Comparison of ENCODE assay signal across 26 mouse cellular contexts in genomic region chr3:115974995-115975394, GRCm38 (mm10). TPM values are rescaled to one million over a fixed set of nuclear protein-coding genes. Genes with fewer than 3 reads are reported as not detected.
DNase-seq lines count a peak whose midpoint lies in the region; ATAC-seq and TF ChIP-seq lines count a peak whose summit lies in the region.
"Had no signal": no experiment of that assay in that cellular context is flagged by ENCODE, and none has a peak within 500 bp of the region (broad histone marks: within the 10 kb centered on the region; RNA-seq: fewer than 3 reads in every experiment).

No protein-coding gene starts in this region.

- ATAC-seq in CD4-positive, CD25-positive, alpha-beta regulatory T cell, adult 4 months: no peak
- ATAC-seq in heart, embryonic 15.5 days (replicated peaks; ENCODE audit: insufficient number of reproducible peaks, insufficient read depth, low FRiP score, low read depth): peak; percentile 80
- ATAC-seq in hindbrain, postnatal 0 days: peak; percentile 15; the same call in 1 of the 2 replicates
- ATAC-seq in hindbrain, embryonic 11.5 days (ENCODE audit: low FRiP score): no peak
- ATAC-seq: forebrain, embryonic 15.5 days; midbrain, embryonic 13.5 days; Patski had no signal

- no peaks in the 10 kb centered on the region for H3K9me3 ChIP-seq in heart, embryonic 15.5 days (replicated peaks)
- H3K9me3 ChIP-seq in hindbrain, postnatal 0 days (ENCODE audit: low read length): no peaks in the 10 kb centered on the region
- H3K9me3 ChIP-seq in hindbrain, embryonic 11.5 days (ENCODE audit: control insufficient read depth, low read length): no peaks in the 10 kb centered on the region
- H3K9me3 ChIP-seq: embryonic facial prominence, embryonic 10.5 days; forebrain, embryonic 15.5 days; G1E; heart, embryonic 13.5 days; limb, embryonic 15.5 days; megakaryocyte, embryonic 14.5 days; midbrain, embryonic 13.5 days had no signal

- WGBS in heart, embryonic 15.5 days: 64% methylated on average over 10 of the region's 10 CpGs
- 91% methylated on average over 10 of the region's 10 CpGs for WGBS in hindbrain, postnatal 0 days
- 94% methylated on average over 10 of the region's 10 CpGs for WGBS in hindbrain, embryonic 11.5 days

- no peak overlapping the region for H3K9ac ChIP-seq in heart, embryonic 15.5 days
- no peak overlapping the region for H3K9ac ChIP-seq in hindbrain, postnatal 0 days (replicated peaks; ENCODE audit: low read length)
- no peak overlapping the region for H3K9ac ChIP-seq in hindbrain, embryonic 11.5 days (ENCODE audit: low read depth, low read length)
- H3K9ac ChIP-seq: forebrain, embryonic 15.5 days; heart, embryonic 13.5 days; limb, embryonic 15.5 days; liver, embryonic 14.5 days; lung, embryonic 14.5 days; midbrain, embryonic 13.5 days had no signal

- H3K4me2 ChIP-seq in heart, embryonic 15.5 days: no peak overlapping the region
- H3K4me2 ChIP-seq in hindbrain, postnatal 0 days (ENCODE audit: low read depth, low read length): no peak overlapping the region
- H3K4me2 ChIP-seq in hindbrain, embryonic 11.5 days (replicated peaks; ENCODE audit: low read depth, low read length): no peak overlapping the region
- H3K4me2 ChIP-seq: forebrain, embryonic 15.5 days; heart, embryonic 13.5 days; limb, embryonic 15.5 days; lung, embryonic 14.5 days; midbrain, embryonic 13.5 days had no signal

- intact Hi-C loops in heart, postnatal 14 days (cut with DNase I): loop anchor here (5.0 to 10.0 kb wide), 3 partner anchors 88 to 378 kb away; partner anchors contain the start of gene Dph5

- no peaks in the 10 kb centered on the region for H3K27me3 ChIP-seq in heart, embryonic 15.5 days
- no peaks in the 10 kb centered on the region for H3K27me3 ChIP-seq in hindbrain, postnatal 0 days (ENCODE audit: insufficient read depth, low read length)
- no peaks in the 10 kb centered on the region for H3K27me3 ChIP-seq in hindbrain, embryonic 11.5 days (ENCODE audit: control insufficient read depth, insufficient read depth, low read length)
- H3K27me3 ChIP-seq: CH12.LX; forebrain, embryonic 15.5 days; heart, embryonic 13.5 days; limb, embryonic 15.5 days; megakaryocyte, embryonic 14.5 days; midbrain, embryonic 13.5 days; Patski had no signal

- H3K27ac ChIP-seq in heart, embryonic 15.5 days: no peak overlapping the region
- H3K27ac ChIP-seq in hindbrain, postnatal 0 days: no peak overlapping the region
- no peak overlapping the region for H3K27ac ChIP-seq in hindbrain, embryonic 11.5 days (ENCODE audit: low read depth, low read length)
- H3K27ac ChIP-seq: embryonic facial prominence, embryonic 10.5 days; forebrain, embryonic 15.5 days; heart, embryonic 13.5 days; kidney, postnatal 0 days; left cerebral cortex, adult 2 months; limb, embryonic 15.5 days; liver, embryonic 14.5 days; midbrain, embryonic 13.5 days had no signal

- no peak overlapping the region for H3K4me3 ChIP-seq in heart, embryonic 15.5 days
- H3K4me3 ChIP-seq in hindbrain, postnatal 0 days (ENCODE audit: low read length): no peak overlapping the region
- no peak overlapping the region for H3K4me3 ChIP-seq in hindbrain, embryonic 11.5 days (ENCODE audit: low read depth, low read length)
- H3K4me3 ChIP-seq: embryonic facial prominence, embryonic 10.5 days; forebrain, embryonic 15.5 days; heart, embryonic 13.5 days; left cerebral cortex, adult 2 months; limb, embryonic 15.5 days; megakaryocyte, embryonic 14.5 days; midbrain, embryonic 13.5 days had no signal

- H3K4me1 ChIP-seq in heart, embryonic 15.5 days (replicated peaks): peaks cover 5% of the 10 kb centered on the region; the same call in 1 of the 2 replicates
- H3K4me1 ChIP-seq in hindbrain, postnatal 0 days (ENCODE audit: insufficient read depth, low read length): no peaks in the 10 kb centered on the region
- no peaks in the 10 kb centered on the region for H3K4me1 ChIP-seq in hindbrain, embryonic 11.5 days (replicated peaks; ENCODE audit: control insufficient read depth, insufficient read depth, low read length)
- H3K4me1 ChIP-seq: embryonic facial prominence, embryonic 10.5 days; forebrain, embryonic 15.5 days; limb, embryonic 15.5 days; midbrain, embryonic 13.5 days had no signal

- TF ChIP-seq CTCF in hindbrain, postnatal 0 days (IDR thresholded peaks at IDR 0.05; ENCODE audit: low read depth): no peak

- DNase-seq in CD4-positive, CD25-positive, alpha-beta regulatory T cell, adult 2 months (ENCODE audit: low read depth, low spot score): peak; percentile 57
- DNase-seq in heart, postnatal 14 days: no peak
- DNase-seq in hindbrain, postnatal 0 days (ENCODE audit: low spot score): no peak
- DNase-seq in hindbrain, embryonic 11.5 days (ENCODE audit: low spot score): no peak
- DNase-seq in naive thymus-derived CD4-positive, alpha-beta T cell, adult 2 months (ENCODE audit: low read depth): peak; percentile 62
- DNase-seq: adrenal gland, adult 2 months; cerebellum, adult 11 months; cerebellum, adult 9-11 months; gastrocnemius, postnatal 14 days; kidney, adult 18-20 months; left cerebral cortex, postnatal 4 days; lung, embryonic 14.5 days had no signal

- H3K36me3 ChIP-seq in heart, embryonic 15.5 days: peaks cover 24% of the 10 kb centered on the region; the same call in 1 of the 2 replicates
- H3K36me3 ChIP-seq in hindbrain, postnatal 0 days (ENCODE audit: insufficient read depth, low read length): peaks cover 10% of the 10 kb centered on the region; the same call in 1 of the 2 replicates
- no peaks in the 10 kb centered on the region; the same call in 1 of the 2 replicates for H3K36me3 ChIP-seq in hindbrain, embryonic 11.5 days (ENCODE audit: control insufficient read depth, insufficient read depth, low read length)

RNA-seq across cellular contexts. Expression of gene Slc30a7, which starts 32.2 kb away (rescaled TPM):
- 10 to 100 TPM; 40.5 to 61.6 TPM for polyA plus RNA-seq in CD4-positive, CD25-positive, alpha-beta regulatory T cell, adult 4 months (2017; shearing (Covaris generic))
- polyA plus RNA-seq in heart, embryonic 15.5 days (2015; fragmentation: Nextera tagmentation; extraction: Ambion mirVana): 13.8 and 20.1 TPM in 2 replicates
- 10 to 100 TPM; 20.8 to 21.2 TPM for total RNA-seq in heart, postnatal 14 days (2021)
- 20.4 and 21.8 TPM in 2 replicates for total RNA-seq in hindbrain, postnatal 0 days (2014; rRNA removed)
- polyA plus RNA-seq in hindbrain, postnatal 0 days (2015; fragmentation: Nextera tagmentation; extraction: Ambion mirVana): 10.1 and 12.6 TPM in 2 replicates
- polyA plus RNA-seq in hindbrain, embryonic 11.5 days (2014; fragmentation: Nextera tagmentation; extraction: Ambion mirVana): 29.3 and 31.2 TPM in 2 replicates

RNA-seq across cellular contexts. Expression of gene Extl2, which starts 32.3 kb away (rescaled TPM):
- 10 to 100 TPM in 1 of 2 experiments, 1 to 10 TPM in 1; 7.0 to 10.6 TPM for polyA plus RNA-seq in CD4-positive, CD25-positive, alpha-beta regulatory T cell, adult 4 months (2017; shearing (Covaris generic))
- polyA plus RNA-seq in heart, embryonic 15.5 days (2015; fragmentation: Nextera tagmentation; extraction: Ambion mirVana): 17.7 and 19.0 TPM in 2 replicates
- 10 to 100 TPM; 15.1 to 15.2 TPM for total RNA-seq in heart, postnatal 14 days (2021)
- total RNA-seq in hindbrain, postnatal 0 days (2014; rRNA removed): 41.2 and 44.0 TPM in 2 replicates
- 44.8 and 47.0 TPM in 2 replicates for polyA plus RNA-seq in hindbrain, postnatal 0 days (2015; fragmentation: Nextera tagmentation; extraction: Ambion mirVana)
- 28.7 and 31.0 TPM in 2 replicates for polyA plus RNA-seq in hindbrain, embryonic 11.5 days (2014; fragmentation: Nextera tagmentation; extraction: Ambion mirVana)

Comparison
In these comparisons a context has a peak if more than half of its experiments do, and no peak if none do; other contexts are left out.
1. ATAC-seq: peak in heart, embryonic 15.5 days (single experiment) and hindbrain, postnatal 0 days (single experiment); none in CD4-positive, CD25-positive, alpha-beta regulatory T cell, adult 4 months (single experiment) and hindbrain, embryonic 11.5 days (single experiment).
2. DNase-seq: peak in CD4-positive, CD25-positive, alpha-beta regulatory T cell, adult 2 months (single experiment) and naive thymus-derived CD4-positive, alpha-beta T cell, adult 2 months (single experiment); none in heart, postnatal 14 days (0 of 2), hindbrain, postnatal 0 days (single experiment) and hindbrain, embryonic 11.5 days (single experiment).